Mouse (Mus musculus): Measurements from ENCODE around the gene Kars. TPM values are rescaled to one million over a fixed set of nuclear protein-coding genes. Genes with fewer than 3 reads are reported as not detected.

Kars gene
- polyA plus RNA-seq, 1 experiment from 2014 or later: 186 TPM

- Histone ChIP-seq H3K9ac (replicated peaks; ENCODE audit: low read depth, low read length) (no peak overlapping the region), H3K4me1 (ENCODE audit: control insufficient read depth, insufficient read depth, low read length) (no peaks in the 10 kb centered on the region), H3K4me2 (ENCODE audit: low read depth, low read length) (no peak overlapping the region), H3K4me3 (ENCODE audit: low read depth, low read length) (no peak overlapping the region), H3K36me3 (ENCODE audit: control insufficient read depth, insufficient read depth, low read length) (no peaks in the 10 kb centered on the region), H3K27me3 (ENCODE audit: control insufficient read depth, insufficient read depth, low read length) (no peaks in the 10 kb centered on the region), H3K27ac (ENCODE audit: low read depth, low read length) (no peak overlapping the region), H3K9me3 (ENCODE audit: control insufficient read depth, low read length) (no peaks in the 10 kb centered on the region)
- no peak for ATAC-seq (ENCODE audit: low read depth)
- WGBS: 97% methylated on average over 12 of the region's 12 CpGs
Measured at GRCm38 (mm10) chr8:111974138-111974537, 37.0 kb downstream of the Kars start.

GRCm38 (mm10) chr8:111968991-111969390 is 42.1 kb downstream of the Kars start:
- Histone ChIP-seq H3K4me1 (ENCODE audit: control insufficient read depth, insufficient read depth, low read length) (no peaks in the 10 kb centered on the region), H3K9ac (replicated peaks; ENCODE audit: low read depth, low read length) (no peak overlapping the region), H3K27me3 (ENCODE audit: control insufficient read depth, insufficient read depth, low read length) (no peaks in the 10 kb centered on the region), H3K9me3 (ENCODE audit: control insufficient read depth, low read length) (no peaks in the 10 kb centered on the region), H3K4me3 (ENCODE audit: low read depth, low read length) (no peak overlapping the region), H3K4me2 (ENCODE audit: low read depth, low read length) (no peak overlapping the region), H3K27ac (ENCODE audit: low read depth, low read length) (no peak overlapping the region), H3K36me3 (ENCODE audit: control insufficient read depth, insufficient read depth, low read length) (no peaks in the 10 kb centered on the region)
- 36% methylated on average over 5 of the region's 5 CpGs for WGBS
- no peak for ATAC-seq (ENCODE audit: low read depth)

DNA sequence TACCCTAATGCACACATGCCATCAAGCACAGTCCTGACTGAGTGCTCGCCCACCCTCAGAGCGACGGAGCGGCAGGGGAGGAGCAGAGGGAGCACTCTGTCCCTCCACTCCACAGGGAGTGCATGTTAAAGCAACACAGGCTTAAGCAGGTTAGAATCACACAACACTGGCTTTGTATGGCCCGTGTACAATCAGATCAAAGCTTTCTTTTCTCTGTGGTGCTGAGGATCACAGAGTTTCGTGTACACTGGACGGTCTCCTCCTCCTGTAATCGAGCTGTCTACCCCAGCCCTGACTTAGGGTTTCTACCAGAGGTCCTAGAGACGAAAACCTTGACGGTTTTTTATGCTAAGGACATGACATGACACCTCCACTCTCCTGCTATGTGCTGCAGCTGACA is 42.6 kb downstream of the Kars start:
- H3K4me2 ChIP-seq (ENCODE audit: low read depth, low read length): no peak overlapping the region
- H3K36me3 ChIP-seq (ENCODE audit: control insufficient read depth, insufficient read depth, low read length): no peaks in the 10 kb centered on the region
- no peak overlapping the region for H3K9ac ChIP-seq (replicated peaks; ENCODE audit: low read depth, low read length)
- no peaks in the 10 kb centered on the region for H3K9me3 ChIP-seq (ENCODE audit: control insufficient read depth, low read length)
- H3K27me3 ChIP-seq (ENCODE audit: control insufficient read depth, insufficient read depth, low read length): no peaks in the 10 kb centered on the region
- H3K27ac ChIP-seq (ENCODE audit: low read depth, low read length): no peak overlapping the region
- 81% methylated on average over 10 of the region's 10 CpGs for WGBS
- no peak for ATAC-seq (ENCODE audit: low read depth)
- H3K4me1 ChIP-seq (ENCODE audit: control insufficient read depth, insufficient read depth, low read length): no peaks in the 10 kb centered on the region
- no peak overlapping the region for H3K4me3 ChIP-seq (ENCODE audit: low read depth, low read length)

- H3K4me3 ChIP-seq (ENCODE audit: low read depth, low read length): no peak overlapping the region
- no peak overlapping the region for H3K4me2 ChIP-seq (ENCODE audit: low read depth, low read length)
- no peaks in the 10 kb centered on the region for H3K27me3 ChIP-seq (ENCODE audit: control insufficient read depth, insufficient read depth, low read length)
- no peaks in the 10 kb centered on the region for H3K4me1 ChIP-seq (ENCODE audit: control insufficient read depth, insufficient read depth, low read length)
- ATAC-seq (ENCODE audit: low read depth): no peak
- 81% methylated on average over 5 of the region's 5 CpGs for WGBS
- H3K9ac ChIP-seq (replicated peaks; ENCODE audit: low read depth, low read length): no peak overlapping the region
- no peak overlapping the region for H3K27ac ChIP-seq (ENCODE audit: low read depth, low read length)
- no peaks in the 10 kb centered on the region for H3K9me3 ChIP-seq (ENCODE audit: control insufficient read depth, low read length)
- no peaks in the 10 kb centered on the region for H3K36me3 ChIP-seq (ENCODE audit: control insufficient read depth, insufficient read depth, low read length)
Measured at GRCm38 (mm10) chr8:111967246-111967870, 43.8 kb downstream of the Kars start.

DNA sequence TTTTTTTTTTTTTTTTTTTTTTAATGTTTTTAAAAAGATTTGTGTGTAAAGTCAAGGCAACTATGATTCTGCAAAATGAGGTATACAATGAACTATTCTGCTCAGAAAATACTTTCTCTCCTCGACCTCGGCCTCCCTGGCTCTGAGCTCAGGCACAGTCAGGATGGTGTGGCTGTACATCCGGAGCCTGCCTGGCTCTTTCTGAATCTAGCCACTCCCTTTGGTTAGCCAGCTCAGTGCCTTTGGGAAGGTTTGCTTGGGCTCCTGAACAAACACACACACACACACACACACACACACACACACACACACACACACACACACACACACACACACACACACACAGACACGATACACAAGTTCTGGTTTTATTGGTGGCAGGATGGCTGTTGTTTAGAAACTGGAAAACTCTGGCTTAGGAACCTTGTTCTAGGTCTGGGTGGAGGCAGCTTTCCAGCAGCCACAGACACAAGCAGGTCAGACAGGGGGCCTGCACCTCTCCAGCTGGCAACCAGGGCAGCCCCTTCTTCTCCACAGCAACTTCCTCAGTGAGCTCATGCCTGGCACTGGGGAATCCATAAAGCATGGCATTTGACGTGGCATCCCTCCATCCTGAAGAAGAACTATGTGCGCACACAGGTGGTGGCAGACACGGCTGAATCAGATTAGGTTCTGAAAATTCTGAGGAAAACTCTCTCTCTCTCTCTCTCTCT is 46.1 kb downstream of the Kars start:
- no peaks in the 10 kb centered on the region for H3K36me3 ChIP-seq (ENCODE audit: control insufficient read depth, insufficient read depth, low read length)
- no peak overlapping the region for H3K27ac ChIP-seq (ENCODE audit: low read depth, low read length)
- H3K4me1 ChIP-seq (ENCODE audit: control insufficient read depth, insufficient read depth, low read length): no peaks in the 10 kb centered on the region
- H3K9me3 ChIP-seq (ENCODE audit: control insufficient read depth, low read length): no peaks in the 10 kb centered on the region
- no peak overlapping the region for H3K9ac ChIP-seq (replicated peaks; ENCODE audit: low read depth, low read length)
- no peaks in the 10 kb centered on the region for H3K27me3 ChIP-seq (ENCODE audit: control insufficient read depth, insufficient read depth, low read length)
- H3K4me2 ChIP-seq (ENCODE audit: low read depth, low read length): no peak overlapping the region
- no peak for ATAC-seq (ENCODE audit: low read depth)
- H3K4me3 ChIP-seq (ENCODE audit: low read depth, low read length): no peak overlapping the region
- 80% methylated on average over 7 of the region's 7 CpGs for WGBS

DNA sequence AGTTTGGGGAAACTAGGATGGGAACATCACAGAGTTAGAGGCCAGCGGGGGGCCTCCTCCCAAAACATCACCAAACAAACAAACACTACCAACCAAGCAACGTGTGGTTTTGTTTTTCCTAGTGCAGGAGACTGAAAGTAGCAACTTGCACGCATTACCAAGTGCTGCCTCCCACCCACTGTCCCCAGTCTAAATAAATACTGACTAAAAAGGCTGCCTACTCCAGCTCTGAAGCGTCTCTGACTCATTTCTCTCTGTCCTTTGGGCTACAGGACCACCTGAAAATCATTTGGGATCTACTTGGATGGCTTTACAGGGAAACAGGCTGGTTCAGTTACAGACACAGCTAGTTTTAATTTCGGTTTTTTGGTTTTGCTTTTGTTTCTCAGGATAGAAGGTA is 46.8 kb downstream of the Kars start:
- no peak overlapping the region for H3K9ac ChIP-seq (replicated peaks; ENCODE audit: low read depth, low read length)
- no peaks in the 10 kb centered on the region for H3K4me1 ChIP-seq (ENCODE audit: control insufficient read depth, insufficient read depth, low read length)
- 71% methylated on average over 5 of the region's 5 CpGs for whole genome bisulfite sequencing
- no peak overlapping the region for H3K27ac ChIP-seq (ENCODE audit: low read depth, low read length)
- H3K36me3 ChIP-seq (ENCODE audit: control insufficient read depth, insufficient read depth, low read length): no peaks in the 10 kb centered on the region
- no peaks in the 10 kb centered on the region for H3K9me3 ChIP-seq (ENCODE audit: control insufficient read depth, low read length)
- no peak for ATAC-seq (ENCODE audit: low read depth)
- no peaks in the 10 kb centered on the region for H3K27me3 ChIP-seq (ENCODE audit: control insufficient read depth, insufficient read depth, low read length)
- no peak overlapping the region for H3K4me2 ChIP-seq (ENCODE audit: low read depth, low read length)
- H3K4me3 ChIP-seq (ENCODE audit: low read depth, low read length): no peak overlapping the region

- H3K9ac ChIP-seq (replicated peaks; ENCODE audit: low read depth, low read length): no peak overlapping the region
- 83% methylated on average over 4 of the region's 4 CpGs for WGBS
- H3K4me3 ChIP-seq (ENCODE audit: low read depth, low read length): no peak overlapping the region
- ATAC-seq (ENCODE audit: low read depth): no peak
- no peaks in the 10 kb centered on the region for H3K4me1 ChIP-seq (ENCODE audit: control insufficient read depth, insufficient read depth, low read length)
- no peaks in the 10 kb centered on the region for H3K36me3 ChIP-seq (ENCODE audit: control insufficient read depth, insufficient read depth, low read length)
- no peak overlapping the region for H3K27ac ChIP-seq (ENCODE audit: low read depth, low read length)
- no peak overlapping the region for H3K4me2 ChIP-seq (ENCODE audit: low read depth, low read length)
- no peaks in the 10 kb centered on the region for H3K27me3 ChIP-seq (ENCODE audit: control insufficient read depth, insufficient read depth, low read length)
- no peaks in the 10 kb centered on the region for H3K9me3 ChIP-seq (ENCODE audit: control insufficient read depth, low read length)
Measured at GRCm38 (mm10) chr8:111963546-111963945, 47.6 kb downstream of the Kars start.

GRCm38 (mm10) chr8:111963091-111963490 is 48.0 kb downstream of the Kars start:
- no peak overlapping the region for H3K4me2 ChIP-seq (ENCODE audit: low read depth, low read length)
- H3K4me3 ChIP-seq (ENCODE audit: low read depth, low read length): no peak overlapping the region
- no peaks in the 10 kb centered on the region for H3K27me3 ChIP-seq (ENCODE audit: control insufficient read depth, insufficient read depth, low read length)
- no peak overlapping the region for H3K9ac ChIP-seq (replicated peaks; ENCODE audit: low read depth, low read length)
- H3K9me3 ChIP-seq (ENCODE audit: control insufficient read depth, low read length): no peaks in the 10 kb centered on the region
- ATAC-seq (ENCODE audit: low read depth): no peak
- no peaks in the 10 kb centered on the region for H3K4me1 ChIP-seq (ENCODE audit: control insufficient read depth, insufficient read depth, low read length)
- no peaks in the 10 kb centered on the region for H3K36me3 ChIP-seq (ENCODE audit: control insufficient read depth, insufficient read depth, low read length)
- no peak overlapping the region for H3K27ac ChIP-seq (ENCODE audit: low read depth, low read length)
- 62% methylated on average over 10 of the region's 10 CpGs for WGBS

- no peaks in the 10 kb centered on the region for H3K9me3 ChIP-seq (ENCODE audit: control insufficient read depth, low read length)
- H3K36me3 ChIP-seq (ENCODE audit: control insufficient read depth, insufficient read depth, low read length): no peaks in the 10 kb centered on the region
- H3K9ac ChIP-seq (replicated peaks; ENCODE audit: low read depth, low read length): no peak overlapping the region
- H3K4me1 ChIP-seq (ENCODE audit: control insufficient read depth, insufficient read depth, low read length): no peaks in the 10 kb centered on the region
- H3K4me3 ChIP-seq (ENCODE audit: low read depth, low read length): no peak overlapping the region
- H3K27ac ChIP-seq (ENCODE audit: low read depth, low read length): no peak overlapping the region
- no peaks in the 10 kb centered on the region for H3K27me3 ChIP-seq (ENCODE audit: control insufficient read depth, insufficient read depth, low read length)
- no peak overlapping the region for H3K4me2 ChIP-seq (ENCODE audit: low read depth, low read length)
- no peak for ATAC-seq (ENCODE audit: low read depth)
- WGBS: 84% methylated on average over 1 of the region's 1 CpGs
Measured at GRCm38 (mm10) chr8:111962589-111962988, 48.5 kb downstream of the Kars start.

Measured in neural tube, embryonic 14.5 days (tissue).